Mouse (Mus musculus): ENCODE results near the gene Lasp1. TPM values are rescaled to one million over a fixed set of nuclear protein-coding genes. Genes with fewer than 3 reads are reported as not detected.
"Not testable (repeated sequence)": the region's sequence is repeated elsewhere in the genome, so short reads cannot be mapped to it uniquely, and the experiment has no call there.

The Lasp1 gene
- polyA plus RNA-seq, 1 experiment from 2014 or later: 160 TPM

- H3K4me1 ChIP-seq: 0 out of 2 replicates have a peak, but pooled peaks cover 16% of the 10 kb centered on the region
- no peak overlapping the region for H3K9ac ChIP-seq
- no peak for ATAC-seq (ENCODE audit: borderline replicate concordance, extremely low read depth, low FRiP score, low TSS enrichment)
- H3K9me3 ChIP-seq: no peaks in the 10 kb centered on the region
- H3K36me3 ChIP-seq: peaks cover 62% of the 10 kb centered on the region
- H3K4me2 ChIP-seq: no peak overlapping the region
- no peak overlapping the region for H3K27ac ChIP-seq
- WGBS: 53% methylated on average over 8 of the region's 8 CpGs
- no peak overlapping the region for H3K4me3 ChIP-seq
- no peaks in the 10 kb centered on the region for H3K27me3 ChIP-seq
Observed at GRCm38 (mm10) chr11:97836541-97836940, 37.7 kb downstream of the Lasp1 start.

GRCm38 (mm10) chr11:97837051-97837450, 38.3 kb downstream of the Lasp1 start:
- 70% methylated on average over 9 of the region's 9 CpGs for WGBS
- peaks cover 58% of the 10 kb centered on the region for H3K36me3 ChIP-seq
- H3K9ac ChIP-seq; H3K27me3 ChIP-seq; H3K27ac ChIP-seq; H3K4me3 ChIP-seq; H3K4me2 ChIP-seq; H3K9me3 ChIP-seq; ATAC-seq (ENCODE audit: borderline replicate concordance, extremely low read depth, low FRiP score, low TSS enrichment): not testable (repeated sequence)
- peaks cover 21% of the 10 kb centered on the region; the same call in 1 of the 2 replicates for H3K4me1 ChIP-seq

- Histone ChIP-seq H3K4me3 (no peak overlapping the region), H3K9me3 (no peaks in the 10 kb centered on the region), H3K27me3 (no peaks in the 10 kb centered on the region), H3K27ac (no peak overlapping the region), H3K4me1 (peaks cover 21% of the 10 kb centered on the region; the same call in 1 of the 2 replicates), H3K4me2 (no peak overlapping the region), H3K36me3 (peaks cover 51% of the 10 kb centered on the region), H3K9ac (no peak overlapping the region)
- no peak for ATAC-seq (ENCODE audit: borderline replicate concordance, extremely low read depth, low FRiP score, low TSS enrichment)
- 71% methylated on average over 7 of the region's 7 CpGs for WGBS
Observed at GRCm38 (mm10) chr11:97837641-97838149, 38.9 kb downstream of the Lasp1 start.

GRCm38 (mm10) chr11:97838779-97839440, 40.1 kb downstream of the Lasp1 start:
- peaks cover 40% of the 10 kb centered on the region for H3K36me3 ChIP-seq
- H3K9ac ChIP-seq: no peak overlapping the region
- no peaks in the 10 kb centered on the region for H3K27me3 ChIP-seq
- no peak for ATAC-seq (ENCODE audit: borderline replicate concordance, extremely low read depth, low FRiP score, low TSS enrichment)
- peak overlapping the region; percentile 12; the same call in 1 of the 2 replicates for H3K27ac ChIP-seq
- no peak overlapping the region for H3K4me2 ChIP-seq
- peaks cover 14% of the 10 kb centered on the region; the same call in 1 of the 2 replicates for H3K4me1 ChIP-seq
- H3K9me3 ChIP-seq: no peaks in the 10 kb centered on the region
- WGBS: 33% methylated on average over 10 of the region's 10 CpGs
- H3K4me3 ChIP-seq: no peak overlapping the region

GRCm38 (mm10) chr11:97839441-97840134, 40.8 kb downstream of the Lasp1 start:
- Histone ChIP-seq H3K27me3 (no peaks in the 10 kb centered on the region), H3K36me3 (peaks cover 33% of the 10 kb centered on the region), H3K27ac (peak overlapping the region; percentile 13; the same call in 1 of the 2 replicates), H3K4me1 (peaks cover 14% of the 10 kb centered on the region; the same call in 1 of the 2 replicates), H3K4me2 (no peak overlapping the region), H3K4me3 (no peak overlapping the region), H3K9ac (no peak overlapping the region), H3K9me3 (no peaks in the 10 kb centered on the region)
- 49% methylated on average over 11 of the region's 11 CpGs for WGBS
- no peak for ATAC-seq (ENCODE audit: borderline replicate concordance, extremely low read depth, low FRiP score, low TSS enrichment)

GRCm38 (mm10) chr11:97840135-97840490, 41.3 kb downstream of the Lasp1 start:
- no peak overlapping the region for H3K9ac ChIP-seq
- no peaks in the 10 kb centered on the region for H3K27me3 ChIP-seq
- H3K4me3 ChIP-seq: no peak overlapping the region
- ATAC-seq (ENCODE audit: borderline replicate concordance, extremely low read depth, low FRiP score, low TSS enrichment): no peak
- 62% methylated on average over 2 of the region's 2 CpGs for WGBS
- peak overlapping the region; percentile 57 for H3K4me2 ChIP-seq
- peaks cover 14% of the 10 kb centered on the region; the same call in 1 of the 2 replicates for H3K4me1 ChIP-seq
- H3K27ac ChIP-seq: 0 out of 2 replicates have a peak overlapping the region, but pooled peaks have one; percentile 13
- no peaks in the 10 kb centered on the region for H3K9me3 ChIP-seq
- H3K36me3 ChIP-seq: peaks cover 28% of the 10 kb centered on the region

GRCm38 (mm10) chr11:97840539-97840954, 41.7 kb downstream of the Lasp1 start, which contains the start of gene B230217C12Rik:
Gene B230217C12Rik (plus strand): TSS chr11:97840780.
- 3% methylated on average over 6 of the region's 6 CpGs for WGBS
- Histone ChIP-seq H3K9me3 (no peaks in the 10 kb centered on the region), H3K27ac (peak within 1 kb of the TSS; percentile 47), H3K27me3 (no peaks in the 10 kb centered on the region), H3K4me1 (peaks cover 14% of the 10 kb centered on the region; the same call in 1 of the 2 replicates), H3K9ac (peak within 1 kb of the TSS; percentile 21), H3K4me3 (peak within 1 kb of the TSS; percentile 38), H3K36me3 (peaks cover 25% of the 10 kb centered on the region), H3K4me2 (peak within 1 kb of the TSS; percentile 57)
- peak; percentile 36; the same call in 1 of the 2 replicates for ATAC-seq (ENCODE audit: borderline replicate concordance, extremely low read depth, low FRiP score, low TSS enrichment)

GRCm38 (mm10) chr11:97840991-97841661, 42.3 kb downstream of the Lasp1 start:
- peak overlapping the region; percentile 38 for H3K4me3 ChIP-seq
- peak; percentile 58; the same call in 1 of the 2 replicates for ATAC-seq (ENCODE audit: borderline replicate concordance, extremely low read depth, low FRiP score, low TSS enrichment)
- peaks cover 20% of the 10 kb centered on the region for H3K36me3 ChIP-seq
- H3K4me2 ChIP-seq: peak overlapping the region; percentile 57
- no peaks in the 10 kb centered on the region for H3K27me3 ChIP-seq
- peaks cover 14% of the 10 kb centered on the region; the same call in 1 of the 2 replicates for H3K4me1 ChIP-seq
- H3K27ac ChIP-seq: peak overlapping the region; percentile 47
- 3% methylated on average over 22 of the region's 22 CpGs for WGBS
- H3K9ac ChIP-seq: peak overlapping the region; percentile 21
- no peaks in the 10 kb centered on the region for H3K9me3 ChIP-seq

GRCm38 (mm10) chr11:97842001-97842400, 43.2 kb downstream of the Lasp1 start:
- no peaks in the 10 kb centered on the region for H3K9me3 ChIP-seq
- peak overlapping the region; percentile 57 for H3K4me2 ChIP-seq
- H3K4me1 ChIP-seq: peaks cover 14% of the 10 kb centered on the region; the same call in 1 of the 2 replicates
- no peaks in the 10 kb centered on the region for H3K27me3 ChIP-seq
- peaks cover 12% of the 10 kb centered on the region for H3K36me3 ChIP-seq
- 45% methylated on average over 4 of the region's 4 CpGs for WGBS
- H3K27ac ChIP-seq: 0 out of 2 replicates have a peak overlapping the region, but pooled peaks have one; percentile 12
- no peak overlapping the region for H3K9ac ChIP-seq
- no peak for ATAC-seq (ENCODE audit: borderline replicate concordance, extremely low read depth, low FRiP score, low TSS enrichment)
- H3K4me3 ChIP-seq: no peak overlapping the region

- no peaks in the 10 kb centered on the region for H3K9me3 ChIP-seq
- no peak overlapping the region for H3K4me2 ChIP-seq
- H3K27ac ChIP-seq: no peak overlapping the region
- H3K36me3 ChIP-seq: no peaks in the 10 kb centered on the region
- H3K27me3 ChIP-seq: no peaks in the 10 kb centered on the region
- no peak overlapping the region for H3K9ac ChIP-seq
- 33% methylated on average over 6 of the region's 6 CpGs for WGBS
- no peak overlapping the region for H3K4me3 ChIP-seq
- no peak for ATAC-seq (ENCODE audit: borderline replicate concordance, extremely low read depth, low FRiP score, low TSS enrichment)
- H3K4me1 ChIP-seq: no peaks in the 10 kb centered on the region
Observed at GRCm38 (mm10) chr11:97850367-97850766, 51.6 kb downstream of the Lasp1 start.

GRCm38 (mm10) chr11:97851601-97852000, 52.8 kb downstream of the Lasp1 start:
- H3K4me3 ChIP-seq: no peak overlapping the region
- H3K27me3 ChIP-seq: no peaks in the 10 kb centered on the region
- no peak overlapping the region for H3K4me2 ChIP-seq
- no peaks in the 10 kb centered on the region for H3K4me1 ChIP-seq
- H3K9ac ChIP-seq: no peak overlapping the region
- no peaks in the 10 kb centered on the region for H3K36me3 ChIP-seq
- no peak overlapping the region for H3K27ac ChIP-seq
- no peaks in the 10 kb centered on the region for H3K9me3 ChIP-seq
- no peak for ATAC-seq (ENCODE audit: borderline replicate concordance, extremely low read depth, low FRiP score, low TSS enrichment)
- WGBS: 86% methylated on average over 2 of the region's 2 CpGs
